Mouse (Mus musculus): ENCODE results near the gene Tent4a. TPM values are rescaled to one million over a fixed set of nuclear protein-coding genes. Genes with fewer than 3 reads are reported as not detected.
A peak's percentile ranks its signal among the peaks of the same experiment; 100 is the strongest.

Tent4a gene
- polyA plus RNA-seq, 2 experiments from 2014 or later, result 4.4 to 5.6 TPM

DNA sequence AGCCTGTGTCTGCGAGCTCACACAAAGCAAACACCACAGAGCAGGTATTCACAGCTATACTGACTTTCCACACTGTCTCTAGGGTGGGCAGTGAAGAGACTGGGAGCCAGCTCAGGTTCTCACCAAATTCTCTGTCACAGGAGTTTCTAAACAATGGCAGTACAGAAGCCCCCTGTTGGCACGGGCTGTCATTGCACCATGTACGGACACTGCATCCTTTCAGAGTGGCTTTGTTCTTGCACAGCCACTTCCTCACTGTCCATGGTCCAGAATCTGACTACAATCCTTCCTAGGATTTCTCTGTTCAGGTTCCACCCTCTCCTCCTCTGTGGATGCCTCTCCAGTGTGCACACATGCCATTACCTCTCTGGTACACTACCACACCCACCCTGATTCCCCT, 10.6 kb upstream of the Tent4a start:
- ATAC-seq, result peak; percentile 93

DNA sequence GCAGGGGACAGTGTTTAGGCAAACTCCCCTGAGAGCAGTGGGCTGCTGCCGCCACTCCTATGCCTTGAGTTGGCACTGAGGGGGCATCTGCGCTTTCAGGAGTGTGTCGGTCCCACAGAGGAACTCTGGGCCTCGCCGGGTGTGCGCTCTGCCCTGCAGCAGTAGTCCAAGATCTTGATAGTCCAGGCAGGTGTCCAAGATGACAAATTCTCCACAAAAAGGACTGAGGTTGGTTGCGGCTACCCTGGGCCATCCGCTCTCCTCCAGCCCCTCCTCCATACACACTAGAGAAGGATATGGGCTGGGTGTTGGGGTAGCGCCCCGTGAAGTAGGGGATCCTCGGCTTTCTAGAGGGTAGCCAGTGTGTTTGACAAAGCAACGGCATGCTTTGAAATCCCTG, 9.2 kb upstream of the Tent4a start:
- ATAC-seq, result no peak

DNA sequence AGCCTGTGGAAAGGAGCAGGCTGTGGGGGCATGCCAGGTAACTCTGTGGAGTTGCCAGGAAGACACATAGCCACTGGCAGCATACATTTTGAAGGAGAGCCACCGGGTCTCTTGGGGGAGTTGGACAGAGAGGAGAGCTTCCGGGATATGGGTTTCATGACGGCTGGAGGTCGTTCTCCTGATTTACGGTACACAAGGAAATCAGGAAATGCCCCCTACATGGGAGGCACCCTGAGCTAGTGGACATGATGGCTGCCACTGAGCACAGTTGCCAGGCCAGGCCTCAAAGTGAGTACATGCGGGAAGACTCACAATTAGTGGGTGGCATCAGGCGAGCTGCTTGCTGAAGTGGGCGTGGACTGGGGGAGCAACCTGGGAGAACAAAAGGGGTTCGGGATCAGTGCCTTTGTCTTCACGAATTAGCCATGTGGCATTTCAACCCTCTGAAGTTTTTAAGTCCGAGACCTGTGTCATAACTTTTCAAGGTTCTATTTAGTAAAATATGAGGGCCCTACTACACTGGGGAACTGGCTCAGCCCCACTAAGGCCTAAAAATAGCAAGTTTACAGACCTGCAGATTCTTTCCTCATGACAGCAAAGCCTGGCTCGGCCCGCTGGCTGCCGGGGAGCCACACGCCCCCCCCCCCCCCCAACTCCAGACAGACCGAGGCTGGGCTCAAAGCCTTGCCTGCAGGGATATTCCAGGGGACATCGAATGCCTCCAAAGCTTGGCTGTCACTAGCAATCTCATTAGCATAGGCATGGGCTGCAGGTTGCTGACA, 8.3 kb upstream of the Tent4a start:
- ATAC-seq, result no peak

DNA sequence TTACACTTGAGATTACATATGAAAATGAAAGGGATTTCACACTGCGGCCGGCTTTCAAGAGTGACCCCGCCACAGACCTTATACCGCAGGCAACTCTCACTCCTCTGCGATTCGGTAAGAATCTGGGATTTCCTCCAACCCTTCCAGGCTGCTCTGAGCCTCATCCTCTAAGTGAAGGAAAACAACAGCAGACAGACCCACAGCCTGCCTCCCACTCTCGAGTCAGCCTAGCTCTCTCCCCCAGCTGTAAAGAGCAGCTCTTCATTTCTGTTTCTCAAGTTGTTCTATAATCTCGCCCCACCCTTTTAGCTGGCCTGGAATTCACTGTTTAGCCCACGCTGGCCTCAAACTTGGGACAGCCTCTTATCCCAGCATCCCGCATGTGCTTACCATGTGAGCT, 7.4 kb upstream of the Tent4a start:
- no peak for ATAC-seq

DNA sequence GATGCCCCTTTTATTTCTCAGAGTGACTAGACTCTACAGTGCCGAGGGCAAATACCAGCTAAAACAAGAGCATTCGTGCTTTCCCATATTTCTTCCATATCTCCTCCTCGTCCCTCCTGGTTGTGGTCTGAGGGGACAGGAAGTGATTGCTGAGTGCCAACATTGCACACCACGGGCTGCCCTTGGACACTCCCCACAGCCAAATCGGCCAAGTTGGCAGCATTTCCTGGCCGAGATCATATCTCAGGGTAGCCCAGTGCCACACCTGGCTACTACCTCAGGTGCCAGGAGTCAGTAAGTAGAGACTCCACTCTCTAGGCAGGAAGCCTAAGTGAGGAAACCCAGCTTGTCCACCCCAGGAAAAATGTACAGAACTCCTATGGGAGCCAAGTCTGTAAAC, 6.8 kb upstream of the Tent4a start:
- no peak for ATAC-seq

DNA sequence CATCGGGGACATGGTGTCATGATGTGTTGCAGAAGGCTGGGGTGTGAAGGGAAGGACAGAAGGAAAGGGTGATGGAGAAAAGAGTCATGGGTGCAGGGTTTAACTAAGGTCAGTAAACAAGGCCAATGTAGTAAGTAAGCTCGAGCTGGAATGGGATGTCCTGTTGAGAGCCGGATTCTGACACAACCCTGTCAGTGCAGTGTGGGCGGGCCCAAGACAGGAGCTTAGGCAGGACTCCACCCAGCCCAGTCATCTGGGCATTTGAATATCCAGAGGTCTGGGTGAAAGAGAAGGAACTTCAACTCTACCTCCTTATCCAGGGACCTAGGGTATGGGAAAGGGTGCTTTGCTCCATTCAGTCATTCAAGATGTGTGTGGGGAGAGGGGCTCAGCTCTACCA, 3.9 kb upstream of the Tent4a start:
- ATAC-seq, result no peak

DNA sequence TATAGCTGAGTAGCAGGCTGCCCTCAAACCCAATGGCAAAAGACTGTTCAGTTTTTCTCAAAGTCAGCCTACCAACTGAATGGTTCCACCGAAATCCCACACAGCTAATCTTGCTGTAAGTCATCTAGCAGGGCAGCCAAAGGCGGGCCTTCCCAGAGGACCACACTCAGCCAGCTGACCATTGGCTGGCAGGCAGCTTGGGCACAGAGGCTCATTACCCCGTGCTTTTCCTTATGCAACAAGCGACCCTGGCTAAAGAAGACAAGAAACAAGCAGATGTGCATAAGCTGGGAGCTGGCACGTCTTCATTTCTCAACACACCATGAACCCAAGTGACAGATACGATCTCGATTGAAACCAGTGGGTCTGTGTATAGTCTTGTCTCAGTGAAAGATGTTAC, 2.9 kb upstream of the Tent4a start:
- ATAC-seq, result no peak

DNA sequence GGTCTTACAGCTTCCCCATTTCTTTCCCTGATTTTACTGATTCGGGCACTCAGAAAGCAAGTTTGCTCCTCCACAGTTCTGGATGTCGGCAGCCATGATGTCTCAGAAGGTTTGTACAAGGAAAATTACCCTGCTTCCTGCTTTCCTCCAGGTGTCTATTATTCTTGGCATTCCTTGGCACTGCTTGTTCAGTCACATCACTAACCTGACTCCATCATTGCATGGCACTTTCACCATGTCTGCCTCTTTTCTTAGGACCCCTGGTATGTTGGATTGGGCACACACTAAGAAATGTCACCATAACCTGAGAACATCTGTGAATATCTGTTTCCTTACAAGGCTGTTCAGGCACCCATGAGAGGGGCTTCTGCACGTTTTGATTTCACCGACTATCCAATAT, 1.6 kb upstream of the Tent4a start:
- no peak for ATAC-seq

DNA sequence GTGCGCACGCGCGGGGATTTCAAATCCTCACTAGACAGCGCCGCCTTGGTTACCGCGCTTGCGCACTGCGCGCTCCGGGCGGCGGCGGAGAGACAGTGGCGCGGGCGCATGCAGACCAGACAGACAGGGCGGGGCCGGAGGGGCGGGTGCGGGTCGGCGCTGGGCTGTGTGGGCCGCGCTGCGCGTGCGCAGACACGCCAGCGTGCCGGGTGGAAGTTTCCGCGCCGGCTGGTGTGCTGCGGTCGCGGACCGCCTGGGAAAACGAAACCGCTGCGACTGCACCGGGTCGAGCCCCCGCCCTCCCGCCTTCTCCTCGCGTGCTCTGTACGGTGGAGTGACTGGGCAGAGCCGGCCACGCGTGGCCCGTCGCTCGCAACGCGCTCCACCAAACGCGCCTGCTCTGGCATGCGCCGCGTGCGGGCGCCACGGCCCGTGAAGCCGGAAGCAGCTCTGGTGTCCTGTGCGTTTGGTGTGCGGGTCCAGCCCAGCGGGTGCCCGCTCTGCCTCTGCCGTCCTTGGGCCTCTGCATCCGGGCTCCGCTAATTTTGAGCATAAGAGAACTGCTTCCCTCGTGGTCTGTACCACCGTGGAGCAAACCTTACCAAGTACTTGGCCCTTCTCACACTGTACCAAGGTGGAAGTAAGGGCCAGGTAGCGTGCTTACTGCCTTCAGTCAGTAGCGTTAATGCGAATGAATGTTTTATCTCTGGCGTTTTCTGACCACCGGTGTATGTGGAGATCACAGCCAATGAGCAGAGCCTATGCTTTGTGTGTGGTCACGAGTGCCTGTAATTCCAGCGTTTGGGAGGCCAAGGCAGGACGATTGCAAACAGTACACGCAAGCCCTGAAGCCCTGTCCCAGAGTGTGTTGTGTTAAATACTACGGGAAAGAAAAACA, 486 bp upstream of the Tent4a start:
- peak; percentile 73 for ATAC-seq

DNA sequence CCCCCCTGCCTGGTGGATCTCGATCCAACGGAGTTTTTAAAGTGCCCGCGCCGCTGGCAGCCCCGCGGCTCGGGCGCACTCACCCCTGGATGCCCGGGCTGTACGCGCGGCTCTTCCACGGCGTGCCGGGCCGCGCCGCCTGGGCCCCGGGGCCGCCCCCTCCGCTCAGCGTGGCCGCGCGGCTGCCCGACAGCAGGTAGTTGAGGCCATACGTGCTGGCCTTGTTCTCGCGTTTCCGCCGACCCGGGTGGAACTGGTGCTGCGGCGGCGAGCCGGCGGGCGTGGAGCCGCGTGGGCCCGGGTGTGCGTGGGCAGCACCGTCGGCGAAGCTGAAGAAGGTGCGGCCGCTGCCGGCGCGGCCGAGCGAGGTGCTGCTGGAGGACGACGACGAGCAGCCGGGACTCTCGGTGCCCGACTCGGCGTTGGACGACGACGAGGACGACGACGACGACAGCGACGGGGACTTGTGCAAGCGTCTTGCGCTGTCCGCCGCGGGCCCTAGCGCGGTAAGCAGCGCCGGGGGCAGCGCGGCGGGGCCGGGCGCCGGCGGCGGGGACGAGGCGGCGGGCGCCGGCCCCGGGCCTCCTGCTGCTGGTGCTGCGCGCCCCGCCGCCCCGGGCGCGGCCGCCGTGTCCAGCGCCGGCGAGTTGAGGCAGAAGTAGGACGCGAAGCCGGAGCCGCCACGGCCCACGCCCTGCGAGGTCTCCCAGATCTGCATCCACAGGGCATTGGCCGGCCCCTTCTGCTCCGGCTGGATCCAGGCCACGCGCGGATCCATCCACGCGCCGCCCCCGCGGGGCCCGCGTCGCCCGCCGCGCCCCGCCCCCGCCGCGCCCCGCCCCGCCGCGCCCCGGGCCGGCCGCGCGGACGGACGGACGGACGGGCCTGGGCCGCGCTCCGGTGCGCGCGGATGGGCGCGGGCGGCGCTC, 748 bp downstream of the Tent4a start, which contains the start of gene Nsun2:
Gene Nsun2, plus strand, starts transcription at position 342 of the 929 bp plus-strand sequence.
- peak; percentile 15 for ATAC-seq

DNA sequence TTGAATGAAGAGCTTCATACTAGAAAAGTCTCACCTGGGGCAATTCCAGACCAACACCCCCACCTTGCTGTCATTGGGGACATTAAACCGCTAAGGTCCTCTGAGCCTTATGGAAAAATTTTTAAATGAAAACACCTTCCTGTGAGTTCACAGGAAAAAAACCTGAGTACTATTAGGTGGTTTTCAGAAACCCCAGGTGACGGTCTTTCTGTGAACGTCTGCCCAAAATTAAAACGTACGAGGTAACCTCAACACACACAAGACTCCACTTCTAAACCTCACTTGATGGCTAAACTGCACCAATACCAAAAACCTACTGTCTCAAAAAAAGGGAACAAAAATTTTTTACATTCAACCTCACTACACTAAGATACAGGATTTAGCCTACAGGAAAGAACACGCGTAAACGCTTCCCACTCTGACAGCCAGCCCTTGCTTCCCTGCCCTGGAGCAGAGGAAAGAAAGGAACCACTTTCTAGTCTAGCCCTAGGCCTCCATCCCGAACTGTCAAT, 1.5 kb downstream of the Tent4a start:
- ATAC-seq, result no peak

DNA sequence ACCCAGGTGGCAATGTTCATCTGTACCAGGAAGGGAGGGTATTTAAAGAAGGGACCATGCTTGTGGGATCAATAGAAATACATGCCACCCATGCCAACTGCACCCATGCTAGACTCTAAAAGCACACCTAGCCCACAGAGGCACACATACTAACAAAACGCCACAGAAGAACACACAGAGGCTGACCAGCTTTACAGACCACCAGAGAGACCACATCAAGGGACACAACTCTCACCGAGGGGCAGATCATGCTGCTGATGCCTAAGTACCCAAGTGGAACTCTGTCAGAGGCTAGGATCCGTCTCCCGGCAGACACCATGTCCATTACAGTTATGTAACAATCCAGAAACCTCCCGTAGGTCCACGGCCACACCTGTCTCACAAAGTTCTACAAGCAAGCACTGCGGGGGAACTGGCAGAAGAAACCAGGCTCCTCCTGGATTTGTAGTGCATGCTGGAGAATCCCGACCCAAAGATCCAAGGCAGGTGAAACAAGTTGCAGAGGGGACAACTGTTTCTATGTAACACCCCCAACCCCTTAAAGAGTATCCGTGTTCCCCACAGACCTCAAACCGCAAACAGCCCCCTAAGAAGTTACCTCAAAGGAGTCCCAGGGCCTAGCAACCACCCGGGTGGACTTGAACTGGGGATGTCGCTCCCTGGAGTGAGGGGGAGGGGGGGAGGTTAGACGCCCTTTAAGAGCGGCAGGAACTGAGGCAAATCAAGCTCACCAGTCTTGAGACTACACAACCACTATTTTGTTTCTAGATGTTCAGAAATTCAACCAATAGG, 2.1 kb downstream of the Tent4a start:
- no peak for ATAC-seq

DNA sequence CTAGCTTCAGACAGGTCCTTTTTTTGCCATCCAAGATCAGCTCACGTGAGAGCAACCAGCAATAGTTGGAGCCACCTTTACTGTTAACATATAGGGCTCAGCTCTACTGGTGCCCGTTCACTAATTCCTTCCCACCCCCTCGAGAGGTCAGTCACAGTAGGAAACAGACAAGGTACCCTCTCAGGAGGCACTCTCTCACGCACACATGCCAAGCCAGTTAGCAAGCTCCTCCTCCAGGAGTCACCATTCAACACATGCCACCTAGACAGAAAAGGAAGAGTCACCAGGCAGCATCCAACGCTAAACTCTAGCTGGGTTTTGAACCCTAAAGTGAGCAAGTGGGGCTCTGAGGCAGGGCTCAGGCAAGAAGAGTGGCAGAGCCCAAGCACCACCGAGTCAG, 3.0 kb downstream of the Tent4a start:
- ATAC-seq, result no peak

DNA sequence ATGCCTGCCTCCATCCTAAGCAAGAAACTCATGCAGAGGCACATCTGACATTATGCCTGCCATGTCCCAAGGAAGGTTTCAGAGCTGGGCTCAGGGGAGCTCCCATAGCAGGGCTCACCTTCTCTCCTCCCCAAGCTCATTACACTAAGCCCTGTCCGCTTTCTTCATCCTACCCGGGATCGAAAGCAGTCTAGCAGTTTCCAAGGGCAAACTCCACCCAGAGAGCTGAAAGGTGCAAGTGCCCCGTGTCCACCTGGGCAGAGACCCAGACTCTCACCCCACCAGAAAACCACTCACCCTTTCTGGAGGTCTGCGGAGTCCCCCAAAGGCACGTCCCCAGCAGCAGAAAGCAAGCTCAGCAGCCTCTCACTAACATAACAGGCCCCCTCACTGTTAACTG, 3.5 kb downstream of the Tent4a start:
- no peak for ATAC-seq

DNA sequence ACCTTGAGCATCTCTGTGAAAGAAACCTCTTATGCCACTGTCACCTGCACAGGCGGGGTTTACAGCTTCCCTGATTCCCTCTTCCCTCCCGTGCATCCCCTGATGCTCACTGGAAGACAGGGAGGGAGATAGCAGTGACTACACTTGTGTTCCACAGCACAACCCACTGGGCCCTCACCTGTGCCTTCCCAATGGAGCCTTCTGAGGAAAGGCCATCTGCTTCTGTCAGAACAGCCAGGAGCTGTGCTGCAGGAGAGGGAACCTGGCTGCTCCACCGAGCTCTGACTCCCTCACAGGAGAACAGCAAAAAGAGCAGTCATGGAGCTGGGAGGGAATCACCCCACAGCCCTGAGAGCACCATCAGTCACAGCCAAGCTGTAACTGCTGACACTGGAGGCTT, 4.3 kb downstream of the Tent4a start:
- ATAC-seq, result no peak

DNA sequence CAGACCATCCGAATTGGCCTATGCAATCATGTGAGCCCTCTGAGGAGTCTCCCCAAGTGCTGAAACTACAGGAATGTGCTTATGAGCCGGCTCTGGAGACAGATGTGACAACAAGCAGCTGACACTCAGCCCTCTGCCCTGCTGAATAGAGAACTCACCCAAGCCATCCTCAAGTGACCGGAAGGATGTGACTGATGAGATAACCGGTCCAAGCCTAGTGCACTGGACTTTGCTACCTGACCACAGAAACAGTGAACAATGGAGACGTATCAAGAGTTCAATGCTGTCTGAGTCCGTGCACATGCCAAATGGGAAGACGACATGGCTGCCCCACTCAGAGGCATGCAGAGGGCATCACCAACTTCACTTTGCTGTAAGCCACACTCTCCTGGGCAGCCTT, 5.9 kb downstream of the Tent4a start:
- ATAC-seq, result no peak

DNA sequence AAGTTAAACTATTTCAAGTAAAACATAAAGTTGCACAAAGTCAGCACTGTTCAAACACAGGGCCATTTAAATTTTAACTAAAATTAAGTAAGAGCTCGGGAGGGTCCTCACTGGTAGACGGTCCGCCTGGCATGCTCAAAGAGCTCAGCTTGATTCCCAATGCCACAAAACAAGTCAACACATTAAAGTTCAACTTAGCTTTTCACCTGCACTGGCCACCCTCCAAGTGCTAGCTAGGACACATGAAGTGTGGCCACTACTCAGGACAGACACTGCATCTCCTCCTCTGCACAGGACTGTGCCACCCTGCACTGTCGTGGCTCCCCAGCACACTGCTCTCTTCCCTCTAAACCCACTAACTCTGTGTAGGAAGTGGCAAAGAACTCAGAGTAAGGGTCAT, 8.6 kb downstream of the Tent4a start:
- ATAC-seq, result no peak

DNA sequence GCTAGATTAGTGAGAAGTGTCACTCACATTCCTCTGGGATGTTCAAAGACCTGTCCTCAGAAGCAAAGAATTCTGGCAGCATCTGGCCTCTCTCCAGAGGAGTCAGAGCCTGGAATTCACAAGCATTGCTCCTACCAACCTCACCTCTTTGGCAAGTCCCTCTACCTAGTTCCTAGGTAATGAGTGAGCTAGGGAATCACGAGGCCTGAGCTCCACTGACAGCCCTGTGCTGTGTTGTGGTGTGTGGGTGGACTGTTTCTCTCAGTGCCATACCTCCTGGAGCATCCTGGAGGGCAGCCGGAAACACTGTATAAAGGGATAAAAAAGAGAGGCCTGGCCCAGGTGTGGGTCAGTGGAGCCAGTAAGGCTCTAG, 10.3 kb downstream of the Tent4a start:
- no peak for ATAC-seq

DNA sequence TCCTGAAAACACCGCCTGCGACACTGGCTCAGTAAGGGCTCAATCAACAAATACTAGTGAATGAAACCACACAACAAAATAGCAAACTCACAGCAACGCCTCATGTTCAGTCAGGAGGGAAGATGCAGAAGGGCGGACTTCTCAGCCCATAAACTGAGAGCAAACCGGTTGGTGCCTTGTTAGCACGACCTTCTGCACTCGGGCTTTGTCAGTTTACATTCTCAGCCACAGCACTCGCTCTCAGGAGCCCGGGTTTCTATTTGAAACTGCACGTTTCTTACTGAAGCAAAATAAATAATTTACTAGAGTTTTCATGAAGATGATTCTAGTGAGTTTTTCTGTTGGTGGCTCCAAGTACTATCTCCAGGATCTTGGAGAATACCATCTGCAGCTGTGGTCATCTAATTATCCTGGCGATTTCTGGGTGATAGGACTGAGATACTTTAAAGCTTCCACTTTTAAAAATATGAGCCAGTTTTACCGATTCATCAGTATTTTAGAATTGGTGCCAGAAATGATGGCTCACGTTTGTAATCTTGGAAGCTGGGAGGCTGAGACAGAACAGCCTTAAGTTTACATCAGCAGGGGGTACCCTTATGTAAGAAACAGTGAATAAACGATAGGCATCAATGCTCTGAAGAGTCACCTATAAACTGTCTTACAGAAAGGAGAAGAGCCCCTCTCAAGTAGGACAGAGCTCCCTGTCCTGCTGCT, 10.8 kb downstream of the Tent4a start:
- no peak for ATAC-seq

DNA sequence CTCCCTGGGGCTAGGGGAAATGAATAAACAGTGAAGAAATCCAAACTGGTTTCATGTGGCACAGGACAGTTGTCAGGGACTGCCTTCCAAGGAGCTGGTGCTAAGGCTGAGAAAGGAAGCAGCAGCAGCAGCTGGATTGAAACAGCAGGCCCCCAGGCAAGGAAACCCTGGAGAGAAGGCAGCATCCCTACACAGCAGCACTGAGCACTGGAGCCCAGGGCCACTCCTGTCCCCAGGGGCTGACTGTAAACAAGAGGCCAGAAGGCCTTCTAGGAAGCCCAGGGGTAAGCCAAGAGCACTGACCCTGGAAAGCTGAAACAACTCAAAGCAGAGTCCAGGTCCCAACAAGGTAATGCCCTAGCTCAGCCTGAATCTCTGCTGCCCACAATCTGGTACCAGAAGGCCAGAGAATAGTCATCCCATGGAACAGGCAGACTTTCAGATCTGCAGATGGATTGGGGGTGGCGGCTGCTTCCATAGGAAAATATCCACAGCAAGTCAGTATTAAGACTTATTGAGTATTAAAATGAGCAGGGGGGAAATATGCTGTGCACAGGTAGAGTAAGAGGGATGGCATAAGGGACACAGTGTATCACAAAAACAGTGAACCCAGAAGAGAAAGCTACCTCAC, 12.1 kb downstream of the Tent4a start:
- no peak for ATAC-seq

DNA sequence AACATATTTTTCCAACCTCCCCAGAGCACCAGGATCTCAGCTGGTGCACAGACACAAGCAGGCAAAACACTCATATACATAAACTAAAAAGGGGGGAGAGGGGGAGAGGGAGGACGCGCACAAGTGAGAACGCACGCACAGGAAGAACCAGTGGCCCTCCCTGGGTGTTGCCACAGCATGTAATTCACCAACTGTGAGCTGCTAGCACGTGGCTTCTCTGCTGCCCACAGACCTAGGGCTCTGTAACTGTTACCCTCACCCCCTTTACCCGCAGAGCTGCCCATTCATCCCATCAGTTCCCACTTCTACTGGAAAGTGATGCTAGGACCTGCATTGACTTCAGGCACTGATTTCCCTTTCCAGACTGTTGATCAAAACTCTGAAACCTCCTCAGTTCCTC, 15.3 kb downstream of the Tent4a start:
- no peak for ATAC-seq

All from CD4-positive, CD25-positive, alpha-beta regulatory T cell, adult 4 months (primary cell).